Mouse (Mus musculus): ENCODE results near the gene Ccdc85b. TPM values are rescaled to one million over a fixed set of nuclear protein-coding genes. Genes with fewer than 3 reads are reported as not detected.

Ccdc85b gene
- polyA plus RNA-seq, 1 experiment, result 12.1 TPM

DNA sequence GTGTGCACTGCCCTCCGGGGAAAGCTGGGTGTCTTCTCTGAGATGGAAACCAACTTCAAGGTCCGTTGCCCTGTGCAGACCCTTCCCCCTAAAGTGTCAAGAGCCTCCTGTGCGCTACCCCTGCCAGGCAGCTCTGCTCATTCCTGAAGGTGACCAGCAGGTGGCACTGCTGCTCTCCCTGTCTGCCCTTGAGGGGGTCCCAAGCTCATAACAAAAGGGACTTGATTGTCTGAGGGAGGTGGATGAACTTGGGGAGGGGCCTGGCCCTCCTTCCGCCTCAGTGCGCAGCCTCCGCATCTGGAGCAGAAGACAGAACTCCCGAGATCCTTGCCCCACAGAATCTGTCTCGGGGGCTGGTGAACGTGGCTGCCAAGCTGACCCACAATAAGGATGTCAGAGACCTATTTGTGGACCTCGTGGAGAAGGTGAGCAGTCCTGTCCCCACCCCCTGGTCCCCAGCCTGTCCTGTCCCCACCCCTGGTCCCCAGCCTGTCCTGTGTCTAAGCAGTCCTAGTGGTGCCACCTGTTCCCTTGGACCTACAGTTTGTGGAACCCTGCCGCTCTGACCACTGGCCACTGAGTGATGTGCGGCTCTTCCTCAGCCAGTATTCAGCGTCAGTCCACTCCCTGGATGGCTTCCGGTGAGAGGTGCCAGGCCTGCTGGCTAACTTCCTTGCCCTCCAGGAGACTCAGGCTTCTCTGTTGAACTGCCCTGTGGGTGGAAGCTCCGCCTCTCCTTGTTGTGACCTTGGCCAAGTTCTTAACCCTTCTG lies 6.3 kb upstream of the Ccdc85b start:
- TF ChIP-seq CTCF (IDR thresholded peaks at IDR 0.05; ENCODE audit: borderline replicate concordance, extremely low read depth, insufficient read depth, insufficient read length) (peak; percentile 96), POLR2A (IDR thresholded peaks at IDR 0.05; ENCODE audit: borderline replicate concordance, extremely low read depth, insufficient read depth, insufficient read length, poor library complexity, severe bottlenecking) (no peak)
- peak; percentile 92 for DNase-seq (ENCODE audit: low read depth)

- TF ChIP-seq CTCF (IDR thresholded peaks at IDR 0.05; ENCODE audit: borderline replicate concordance, extremely low read depth, insufficient read depth, insufficient read length), result no peak
- TF ChIP-seq POLR2A (IDR thresholded peaks at IDR 0.05; ENCODE audit: borderline replicate concordance, extremely low read depth, insufficient read depth, insufficient read length, poor library complexity, severe bottlenecking), result no peak
- no peak for DNase-seq (ENCODE audit: low read depth)
Observed at GRCm38 (mm10) chr19:5463212-5463611, 5.5 kb upstream of the Ccdc85b start.

DNA sequence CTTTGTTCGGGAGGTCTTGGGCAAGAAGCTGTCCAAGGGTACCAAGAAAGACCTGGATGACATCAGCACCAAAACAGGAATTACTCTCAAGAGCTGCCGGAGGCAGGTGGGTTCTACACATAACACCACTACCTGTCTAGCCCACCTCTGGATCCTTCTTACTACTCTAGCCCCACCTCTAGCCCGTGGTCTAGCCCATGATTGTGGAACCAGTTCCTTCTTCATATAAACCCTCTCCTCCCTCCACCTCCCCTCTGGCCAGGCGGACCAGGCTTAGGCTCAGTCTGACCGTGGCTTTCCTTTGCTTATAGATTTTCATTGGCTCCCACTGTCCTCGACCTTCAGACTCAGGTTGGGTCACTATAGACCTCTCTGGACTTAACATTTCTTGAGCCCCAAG lies 3.7 kb upstream of the Ccdc85b start:
- no peak for DNase-seq (ENCODE audit: low read depth)
- no peak for TF ChIP-seq POLR2A (IDR thresholded peaks at IDR 0.05; ENCODE audit: borderline replicate concordance, extremely low read depth, insufficient read depth, insufficient read length, poor library complexity, severe bottlenecking)
- no peak for TF ChIP-seq CTCF (IDR thresholded peaks at IDR 0.05; ENCODE audit: borderline replicate concordance, extremely low read depth, insufficient read depth, insufficient read length)

- TF ChIP-seq POLR2A (IDR thresholded peaks at IDR 0.05; ENCODE audit: borderline replicate concordance, extremely low read depth, insufficient read depth, insufficient read length, poor library complexity, severe bottlenecking) (peak; percentile 73; the same call in 1 of the 2 replicates), CTCF (IDR thresholded peaks at IDR 0.05; ENCODE audit: borderline replicate concordance, extremely low read depth, insufficient read depth, insufficient read length) (no peak)
- DNase-seq (ENCODE audit: low read depth), result peak; percentile 96
Observed at GRCm38 (mm10) chr19:5460465-5460911, 2.8 kb upstream of the Ccdc85b start, which contains the start of gene Fibp. TSS of gene Fibp (plus strand) at chr19:5460615.

DNA sequence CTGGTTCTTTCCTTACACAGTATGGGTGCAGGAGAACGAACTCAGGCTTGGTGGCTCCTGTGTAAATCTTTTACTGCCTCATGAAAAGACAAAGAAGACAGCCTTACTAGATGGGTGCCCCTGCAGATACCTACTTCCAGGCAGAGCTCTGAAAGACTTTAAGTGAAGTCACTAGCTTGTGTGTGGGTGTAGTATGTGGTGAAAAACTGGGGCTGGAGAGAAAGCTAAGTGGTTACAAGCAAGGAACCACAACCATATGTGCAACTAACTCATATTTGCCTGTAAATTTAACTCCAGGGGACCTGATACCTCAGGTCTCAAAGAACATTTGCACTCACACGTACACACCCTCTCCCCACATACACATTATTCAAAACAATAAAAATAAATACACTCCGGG lies 2.2 kb upstream of the Ccdc85b start:
- TF ChIP-seq CTCF (IDR thresholded peaks at IDR 0.05; ENCODE audit: borderline replicate concordance, extremely low read depth, insufficient read depth, insufficient read length) (no peak), POLR2A (IDR thresholded peaks at IDR 0.05; ENCODE audit: borderline replicate concordance, extremely low read depth, insufficient read depth, insufficient read length, poor library complexity, severe bottlenecking) (no peak)

DNA sequence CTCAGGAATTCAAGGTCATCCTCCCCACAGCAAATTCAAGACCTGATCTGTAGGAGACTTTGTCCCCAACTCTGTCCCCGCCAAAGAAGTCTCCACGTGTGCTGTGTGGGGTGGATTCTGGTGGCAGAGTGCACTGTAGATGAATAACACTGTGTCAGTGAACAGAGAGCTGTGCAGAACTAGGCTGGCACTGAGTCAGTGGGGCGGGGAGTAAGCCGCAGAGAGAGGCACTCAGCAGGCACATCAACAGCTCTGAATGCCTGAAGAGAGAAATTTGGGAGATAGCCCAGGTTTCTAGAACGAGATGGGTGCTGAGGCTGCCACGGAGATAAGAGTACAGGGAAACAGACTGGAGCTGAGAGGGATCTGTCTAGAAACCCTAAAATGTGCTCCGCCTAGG lies 1.3 kb upstream of the Ccdc85b start:
- no peak for TF ChIP-seq POLR2A (IDR thresholded peaks at IDR 0.05; ENCODE audit: borderline replicate concordance, extremely low read depth, insufficient read depth, insufficient read length, poor library complexity, severe bottlenecking)
- no peak for TF ChIP-seq CTCF (IDR thresholded peaks at IDR 0.05; ENCODE audit: borderline replicate concordance, extremely low read depth, insufficient read depth, insufficient read length)
- no peak for DNase-seq (ENCODE audit: low read depth)

More for the DNA sequence above, 2.2 kb upstream of the Ccdc85b start:
- no peak for DNase-seq (ENCODE audit: low read depth)

DNA sequence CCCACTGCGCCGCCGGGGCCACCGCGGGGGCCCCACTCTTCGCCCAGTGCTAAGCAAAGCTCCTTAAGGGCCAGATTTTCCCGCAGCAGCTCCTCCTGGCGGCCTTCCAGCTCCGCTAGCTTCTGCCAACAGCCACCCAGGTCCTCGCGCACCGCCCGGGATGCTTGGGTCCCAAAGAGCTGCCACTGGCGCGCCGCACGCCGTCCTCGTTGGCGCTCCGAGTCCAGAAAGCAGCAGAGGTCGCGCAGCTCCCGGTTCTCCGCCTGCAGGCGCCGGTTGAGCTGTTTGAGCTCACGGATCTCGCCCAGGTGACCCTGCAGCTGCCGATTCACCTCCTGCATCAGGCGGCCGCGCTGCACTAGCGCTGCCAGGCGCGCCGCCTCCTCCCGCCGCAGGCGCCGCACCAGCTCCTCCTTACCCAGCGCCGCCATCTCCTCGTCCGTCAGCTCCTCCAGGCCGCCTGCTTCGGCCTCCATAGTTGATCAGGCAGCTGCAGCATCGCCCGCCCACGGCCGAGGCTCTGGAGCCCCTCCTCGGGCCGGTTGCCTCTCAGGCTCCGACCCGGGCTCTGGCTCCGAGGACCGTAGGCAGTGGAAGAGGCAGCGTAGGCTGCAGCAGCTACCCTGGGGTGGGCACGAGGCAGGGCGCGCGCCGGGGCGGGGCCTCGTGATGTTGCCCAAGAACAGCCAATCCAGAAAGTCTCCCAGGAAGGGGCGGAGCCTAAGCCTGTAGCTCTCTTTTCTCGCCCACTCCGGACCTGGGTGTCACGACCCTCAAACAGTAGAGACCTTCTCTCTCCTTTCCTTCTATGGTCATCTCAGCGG lies 560 bp downstream of the Ccdc85b start:
- DNase-seq (ENCODE audit: low read depth), result peak; percentile 98
- TF ChIP-seq CTCF (IDR thresholded peaks at IDR 0.05; ENCODE audit: borderline replicate concordance, extremely low read depth, insufficient read depth, insufficient read length) (peak; percentile 25; the same call in 1 of the 2 replicates), POLR2A (IDR thresholded peaks at IDR 0.05; ENCODE audit: borderline replicate concordance, extremely low read depth, insufficient read depth, insufficient read length, poor library complexity, severe bottlenecking) (peak; percentile 77; the same call in 1 of the 2 replicates)

- TF ChIP-seq CTCF (IDR thresholded peaks at IDR 0.05; ENCODE audit: borderline replicate concordance, extremely low read depth, insufficient read depth, insufficient read length) (no peak), POLR2A (IDR thresholded peaks at IDR 0.05; ENCODE audit: borderline replicate concordance, extremely low read depth, insufficient read depth, insufficient read length, poor library complexity, severe bottlenecking) (no peak)
- peak; percentile 16 for DNase-seq (ENCODE audit: low read depth)
Observed at GRCm38 (mm10) chr19:5456241-5456921, 1.3 kb downstream of the Ccdc85b start.

DNA sequence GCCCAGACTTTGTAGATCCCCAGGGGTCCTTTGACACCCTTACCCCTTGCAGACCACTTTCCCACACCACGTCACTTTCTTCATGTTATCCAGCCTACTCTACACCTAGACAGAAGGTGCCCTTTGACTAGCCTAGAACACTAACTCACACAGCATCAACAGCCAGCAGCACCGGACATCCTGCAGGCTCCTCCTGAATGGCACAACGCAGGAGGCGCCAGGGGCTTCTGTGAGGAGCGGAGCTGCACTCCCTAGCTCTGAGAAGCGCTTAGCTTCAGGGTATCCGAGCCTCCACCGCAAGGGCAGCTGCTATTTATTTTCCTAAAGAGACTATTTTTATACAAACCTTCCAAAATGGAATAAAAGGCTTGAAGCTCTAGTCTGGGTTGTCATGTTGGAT lies 2.1 kb downstream of the Ccdc85b start:
- no peak for TF ChIP-seq POLR2A (IDR thresholded peaks at IDR 0.05; ENCODE audit: borderline replicate concordance, extremely low read depth, insufficient read depth, insufficient read length, poor library complexity, severe bottlenecking)
- no peak for TF ChIP-seq CTCF (IDR thresholded peaks at IDR 0.05; ENCODE audit: borderline replicate concordance, extremely low read depth, insufficient read depth, insufficient read length)
- peak; percentile 19 for DNase-seq (ENCODE audit: low read depth)

DNA sequence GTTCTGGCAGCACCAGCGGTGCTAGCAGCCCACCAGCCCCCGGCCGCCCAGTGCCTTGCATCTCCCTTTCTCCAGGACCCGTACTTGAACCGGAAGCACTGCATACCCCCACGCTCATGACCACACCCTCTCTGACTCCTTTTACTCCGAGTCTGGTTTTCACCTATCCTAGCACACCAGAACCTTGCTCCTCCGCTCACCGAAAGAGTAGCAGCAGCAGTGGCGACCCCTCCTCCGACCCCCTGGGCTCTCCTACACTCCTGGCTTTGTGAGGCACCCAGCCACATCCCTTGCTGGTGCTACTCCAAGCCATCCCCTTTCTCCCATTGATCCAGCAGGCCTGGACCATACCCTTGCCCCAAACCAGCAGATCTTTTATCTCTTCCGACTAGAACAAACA lies 2.7 kb downstream of the Ccdc85b start:
- TF ChIP-seq POLR2A (IDR thresholded peaks at IDR 0.05; ENCODE audit: borderline replicate concordance, extremely low read depth, insufficient read depth, insufficient read length, poor library complexity, severe bottlenecking) (no peak), CTCF (IDR thresholded peaks at IDR 0.05; ENCODE audit: borderline replicate concordance, extremely low read depth, insufficient read depth, insufficient read length) (no peak)
- DNase-seq (ENCODE audit: low read depth), result no peak

GRCm38 (mm10) chr19:5451766-5452165 lies 5.9 kb downstream of the Ccdc85b start:
- TF ChIP-seq CTCF (IDR thresholded peaks at IDR 0.05; ENCODE audit: borderline replicate concordance, extremely low read depth, insufficient read depth, insufficient read length), result no peak
- TF ChIP-seq POLR2A (IDR thresholded peaks at IDR 0.05; ENCODE audit: borderline replicate concordance, extremely low read depth, insufficient read depth, insufficient read length, poor library complexity, severe bottlenecking), result no peak

More at GRCm38 (mm10) chr19:5451766-5452165, 5.9 kb downstream of the Ccdc85b start:
- DNase-seq (ENCODE audit: low read depth), result no peak

Data from brain, embryonic 14.5 days (tissue).